Mouse (Mus musculus) layer of hippocampus, adult 9-10 months (tissue): ENCODE measurements around the gene Elp4.

ENCODE experiments used
- DNase-seq: peaks from one replicate; pipeline ENCODE4 v3.0.0; 2022; ENCODE audit warnings: low spot score

Elp4 gene

GRCm38 (mm10) chr2:105903896-105904756, at the start of gene Elp4, which contains the start of gene Immp1l:
TSS of gene Elp4 (minus strand) at chr2:105904564.
TSS of gene Immp1l (plus strand) at chr2:105904638.
- DNase-seq: peak; percentile 96

DNA sequence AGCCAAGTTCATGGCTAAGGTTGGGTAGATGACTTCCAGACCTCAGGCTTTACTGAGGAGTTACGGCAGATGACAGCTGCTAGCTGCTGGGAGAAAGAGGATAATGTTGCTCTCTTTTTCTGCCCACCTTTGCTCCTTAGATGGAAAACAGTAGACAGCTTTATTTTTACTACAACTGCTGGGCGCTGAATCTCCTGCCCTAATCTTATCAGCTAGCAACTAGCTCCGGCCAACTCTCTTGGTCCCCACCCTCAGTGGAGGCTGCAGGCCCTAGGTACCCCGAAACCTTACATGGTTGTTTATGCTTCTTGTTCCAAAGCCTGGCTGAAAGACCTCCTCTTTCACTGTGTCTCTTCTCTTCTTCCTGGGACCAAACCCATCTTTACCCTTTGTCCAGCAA, 49.5 kb upstream of the Elp4 start:
- no peak for DNase-seq

GRCm38 (mm10) chr2:105951350-105951940, 47.1 kb upstream of the Elp4 start:
- no peak for DNase-seq

DNA sequence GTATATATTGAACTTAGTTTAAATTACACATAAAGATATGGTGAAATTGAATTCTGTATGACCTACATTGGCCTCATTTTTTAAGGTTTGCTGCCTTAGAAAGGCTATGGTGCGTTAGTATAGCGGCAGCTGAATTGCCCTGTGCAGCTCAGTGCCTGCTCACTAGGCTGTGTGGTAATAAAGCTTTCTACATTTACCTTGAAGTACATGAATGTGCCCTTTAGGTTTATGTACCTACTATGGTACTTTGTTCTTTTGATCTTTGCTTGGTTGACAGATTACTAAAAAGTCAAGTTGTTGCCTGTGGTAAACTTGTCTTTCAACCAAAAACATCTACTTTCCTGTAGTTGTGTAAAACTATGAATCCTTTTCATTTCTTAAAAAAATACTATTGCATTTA, 45.8 kb upstream of the Elp4 start:
- no peak for DNase-seq

DNA sequence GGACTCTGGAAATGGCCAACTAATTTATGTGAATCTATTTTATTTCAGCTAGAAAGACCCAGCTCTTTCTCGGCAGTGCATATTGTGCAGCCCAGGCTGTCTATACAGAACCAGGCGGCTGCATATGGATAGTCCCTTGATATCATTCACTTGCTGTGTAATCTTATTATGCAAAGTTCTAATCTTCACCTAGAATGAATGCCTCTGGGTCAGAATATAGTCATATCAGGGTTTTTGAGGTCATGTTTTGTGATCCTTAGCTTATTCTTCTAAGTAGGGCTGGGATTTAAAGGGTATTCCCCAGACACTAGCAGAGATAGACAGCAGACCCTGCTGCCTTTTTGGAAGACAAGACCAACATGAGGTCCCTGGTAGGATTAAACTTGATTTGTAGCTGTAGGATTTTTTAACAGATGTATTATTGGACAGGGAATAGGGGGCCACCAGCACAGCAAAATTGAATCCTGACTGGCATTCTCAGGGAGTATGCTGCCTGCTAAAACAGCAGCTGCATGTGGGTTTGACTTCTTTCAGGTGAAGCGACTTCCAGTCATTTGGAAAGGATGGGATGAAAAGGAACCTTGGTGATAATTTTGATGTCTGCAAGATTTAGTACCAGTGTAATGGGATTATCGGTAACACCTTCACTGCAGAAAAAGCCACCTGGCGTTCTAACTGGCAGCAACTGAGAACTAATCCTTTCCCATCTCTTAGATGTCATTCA, 13.4 kb upstream of the Elp4 start:
- DNase-seq: no peak

- DNase-seq: no peak
Observed at GRCm38 (mm10) chr2:105916671-105917070, 12.3 kb upstream of the Elp4 start.

DNA sequence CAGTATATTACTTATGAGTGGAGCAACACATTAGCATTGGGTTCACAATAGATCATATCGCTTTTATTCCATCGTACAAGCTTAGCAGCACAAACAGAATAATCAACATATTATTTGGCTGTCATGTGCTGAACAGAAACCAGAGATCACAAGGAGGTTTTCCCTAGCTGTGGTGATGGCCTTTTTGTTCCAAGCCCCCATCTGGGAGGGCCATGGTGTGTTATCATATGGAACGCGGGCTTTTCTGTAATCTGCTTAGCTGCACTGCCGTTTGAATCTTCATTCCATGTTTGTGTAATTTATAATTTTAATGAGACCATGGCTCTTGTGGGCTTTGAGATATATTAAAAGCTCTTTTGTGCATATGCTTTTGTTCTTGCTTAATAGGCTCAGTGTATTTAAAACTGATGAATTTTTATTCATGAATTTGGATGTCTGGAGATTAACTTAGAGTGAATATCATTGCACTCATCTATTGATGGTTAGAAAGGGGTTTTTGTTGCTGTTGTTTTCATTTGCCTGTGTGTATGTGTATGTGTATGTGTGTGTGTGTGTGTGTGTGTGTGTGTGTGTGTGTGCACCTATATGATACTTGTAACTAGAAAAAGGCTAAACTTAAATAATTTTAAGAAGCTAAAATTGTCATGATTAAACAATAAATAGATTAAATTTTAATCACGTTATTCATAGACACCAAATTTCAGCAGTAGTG, 9.4 kb upstream of the Elp4 start:
- no peak for DNase-seq

- DNase-seq: no peak
Observed at GRCm38 (mm10) chr2:105910611-105911010, 6.2 kb upstream of the Elp4 start.

DNA sequence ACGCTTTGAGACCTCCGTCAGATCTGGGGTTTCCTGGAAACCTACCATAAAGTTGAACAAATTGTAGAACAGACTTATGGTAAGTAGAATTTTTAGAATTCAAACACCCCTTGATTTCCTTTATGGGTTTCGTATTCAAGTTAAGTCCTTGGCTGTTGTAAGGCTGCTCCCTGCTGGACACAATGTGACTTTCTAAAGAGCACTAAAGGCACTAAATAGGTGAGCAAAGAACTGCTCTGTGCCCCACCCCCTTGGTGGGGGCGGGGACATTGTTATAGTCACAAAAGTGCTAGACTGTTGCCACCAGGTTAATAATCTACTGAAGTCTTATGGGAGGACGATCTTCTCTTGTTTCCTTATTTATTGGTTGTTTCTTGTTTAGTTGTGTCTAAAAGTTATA, 4.0 kb upstream of the Elp4 start:
- no peak for DNase-seq

DNA sequence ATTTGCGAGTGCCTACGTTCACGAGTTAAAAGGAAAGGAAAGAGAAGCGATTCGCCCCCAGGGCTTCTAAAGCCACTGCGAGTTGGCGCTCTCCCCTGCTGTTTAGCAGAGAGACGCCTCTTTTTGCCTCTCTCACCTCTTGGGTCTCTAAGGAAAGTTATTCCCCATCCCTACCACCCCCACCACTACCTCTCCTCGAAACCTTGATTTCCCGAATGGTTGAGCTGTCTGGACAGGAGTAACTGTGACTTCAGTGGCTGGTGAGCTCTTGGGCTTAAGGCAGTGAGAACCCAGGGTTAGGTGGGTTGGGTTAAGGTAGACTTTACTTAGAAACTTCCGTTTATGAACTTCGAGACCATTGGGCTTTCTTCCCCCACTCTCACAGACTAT, 388 bp upstream of the Elp4 start:
- no peak for DNase-seq

DNA sequence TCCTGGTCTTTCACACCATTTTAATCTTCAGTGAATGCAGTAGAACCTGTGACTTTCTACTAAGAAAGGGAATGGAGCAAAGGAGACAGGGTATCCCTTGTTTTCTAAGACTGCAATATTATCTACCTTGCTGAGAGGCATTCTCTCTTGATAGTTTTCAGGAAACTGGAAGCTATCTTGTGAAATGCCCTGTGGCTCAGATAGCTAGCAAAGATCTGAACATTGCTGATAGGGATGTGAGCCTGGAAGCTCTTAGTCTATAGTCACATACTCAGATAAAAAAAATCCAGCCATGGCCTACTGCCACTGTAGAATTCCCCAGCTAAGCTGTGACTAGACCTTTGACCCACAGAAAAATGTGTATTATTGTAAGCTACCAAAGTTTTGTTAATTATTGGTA, 13.5 kb downstream of the Elp4 start:
- DNase-seq: no peak

DNA sequence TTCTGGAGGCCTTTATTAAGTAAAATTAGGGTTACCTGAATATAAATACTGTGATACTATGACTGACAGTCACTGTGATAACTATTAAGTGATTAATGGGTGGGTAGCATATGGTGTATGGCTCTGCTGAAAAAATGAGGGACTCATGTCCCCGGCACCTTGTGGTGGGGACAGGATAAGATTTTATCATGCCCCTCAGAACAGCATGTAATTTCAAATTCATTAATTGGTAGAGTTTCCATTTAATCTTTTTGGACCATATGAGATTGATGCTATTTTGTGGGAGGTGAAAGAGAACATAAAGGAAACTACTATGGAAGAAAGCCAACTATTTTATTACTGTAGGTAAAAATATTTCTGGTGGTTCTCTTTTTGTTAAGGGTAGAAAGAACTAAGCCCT, 31.0 kb downstream of the Elp4 start:
- DNase-seq: no peak

- no peak for DNase-seq
Observed at GRCm38 (mm10) chr2:105854740-105855139, 49.6 kb downstream of the Elp4 start.

DNA sequence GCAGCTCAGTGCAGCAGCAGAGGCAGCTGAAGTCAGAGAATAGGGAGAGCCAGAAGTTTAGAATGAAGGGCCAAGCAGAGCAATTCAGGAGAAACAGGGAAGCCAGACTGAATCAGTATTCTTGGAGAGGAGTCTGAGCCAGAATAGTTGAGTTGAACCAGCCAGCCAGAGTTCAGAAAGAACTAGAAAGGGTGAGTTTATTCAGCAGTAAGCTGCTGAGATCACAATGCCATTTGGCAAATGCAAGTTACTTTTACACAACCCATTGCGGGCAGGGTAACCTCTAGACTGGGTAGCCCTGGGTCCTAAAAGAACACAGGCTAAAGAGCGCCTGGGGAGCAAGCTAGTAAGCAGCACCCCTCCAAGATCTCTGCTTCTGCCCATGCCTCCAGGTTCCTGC, 51.4 kb downstream of the Elp4 start:
- DNase-seq: no peak

- no peak for DNase-seq
Observed at GRCm38 (mm10) chr2:105851714-105852293, 52.6 kb downstream of the Elp4 start.

- DNase-seq: no peak
Observed at GRCm38 (mm10) chr2:105843151-105843550, 61.2 kb downstream of the Elp4 start.

DNA sequence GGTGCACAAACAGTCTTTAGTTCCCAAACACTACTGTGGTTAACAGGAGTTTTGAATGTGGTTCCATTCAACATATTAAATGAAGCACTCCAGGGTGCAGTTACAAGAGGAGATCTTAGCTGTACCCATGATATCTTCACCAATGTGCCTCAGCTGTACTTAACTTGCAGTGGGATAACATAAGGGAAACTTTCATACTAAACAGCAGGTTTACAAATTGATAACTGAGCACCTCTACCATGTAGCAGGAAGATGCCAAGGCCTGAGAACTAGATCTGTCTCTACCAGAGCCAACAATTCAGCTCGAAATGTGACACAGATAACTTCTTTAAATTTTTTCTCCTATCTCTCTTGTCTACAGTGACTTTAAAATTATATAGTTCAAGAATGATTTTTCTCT, 86.4 kb downstream of the Elp4 start:
- no peak for DNase-seq

GRCm38 (mm10) chr2:105815170-105815569, 89.2 kb downstream of the Elp4 start:
- no peak for DNase-seq

DNA sequence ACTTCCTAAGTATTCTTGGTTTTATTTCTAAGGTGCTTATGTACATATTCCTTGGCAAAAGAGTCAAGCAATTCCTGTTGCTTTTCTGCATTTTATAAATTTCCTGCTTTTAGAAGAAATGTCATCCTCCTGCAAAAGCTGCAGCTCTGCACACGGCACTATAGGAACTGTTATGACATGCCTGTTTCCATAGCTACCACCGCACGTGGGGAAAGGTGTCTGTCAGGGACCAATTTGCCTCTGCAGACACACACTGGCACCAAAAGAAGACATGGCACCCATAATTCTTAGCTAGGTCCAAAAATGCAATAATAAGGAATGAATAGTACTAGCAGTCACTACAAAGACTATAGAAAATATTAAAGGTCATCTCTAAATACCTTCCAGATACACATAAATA, 91.3 kb downstream of the Elp4 start:
- DNase-seq: no peak

DNA sequence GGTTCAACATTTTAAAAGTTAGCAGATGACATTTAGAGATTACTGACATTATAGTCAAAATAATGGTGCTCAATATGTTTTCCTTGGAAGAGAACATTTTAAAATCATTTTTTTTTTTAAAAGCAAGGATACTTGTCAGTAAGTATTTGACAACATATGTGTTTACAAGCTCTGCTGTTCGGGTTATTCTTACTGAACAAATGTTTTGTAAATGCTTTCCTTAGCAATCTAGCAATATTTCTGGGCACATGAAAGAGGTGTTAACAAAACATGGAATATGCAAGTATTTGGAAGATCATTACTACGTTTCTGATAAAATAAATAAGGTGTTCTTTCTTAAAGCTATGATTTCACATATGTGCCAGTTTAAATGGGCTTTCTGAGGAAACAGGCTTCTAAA, 94.1 kb downstream of the Elp4 start:
- no peak for DNase-seq

DNA sequence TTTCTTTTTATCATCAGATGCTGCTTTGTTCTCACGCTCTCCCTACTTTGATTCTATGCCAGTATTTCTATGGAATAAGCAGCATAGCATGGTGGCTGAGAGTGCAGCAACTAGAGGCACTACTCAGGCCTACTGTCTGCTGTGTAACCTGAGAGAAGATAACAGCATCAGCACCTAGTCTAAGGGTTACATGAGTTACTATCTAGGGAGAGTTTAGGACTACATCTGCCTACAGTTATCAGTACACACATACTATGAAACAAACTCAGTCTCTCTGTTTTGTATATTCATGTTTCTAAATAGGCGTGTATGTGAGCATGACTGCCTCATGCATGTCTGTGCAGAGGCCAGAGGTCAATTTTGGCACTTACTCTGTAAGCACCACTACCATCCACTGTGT, 97.8 kb downstream of the Elp4 start:
- DNase-seq: no peak

DNA sequence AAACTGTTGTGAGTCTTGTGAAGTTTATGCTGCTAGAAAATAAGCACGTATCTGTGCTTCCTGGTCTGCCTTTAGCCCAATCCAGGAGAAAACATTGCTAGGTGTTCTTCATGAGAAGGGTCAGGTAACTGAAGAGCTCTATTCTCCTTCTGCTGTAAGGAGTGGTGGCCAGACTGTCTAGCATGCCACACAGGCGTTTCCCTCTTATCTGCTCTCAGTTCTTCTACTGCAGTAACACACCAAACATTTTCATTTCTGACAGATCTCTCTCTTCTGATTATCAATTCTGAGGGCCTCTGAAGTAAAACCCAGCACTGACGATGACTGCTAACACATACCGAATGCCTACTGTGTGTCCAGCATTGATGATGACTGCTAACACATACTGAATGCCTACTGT, 98.3 kb downstream of the Elp4 start:
- DNase-seq: no peak
